Mouse (Mus musculus): ENCODE measurements at regions not wholly inside any gene's neighbourhood (a gene's known extent, or its start where the extent isn't known, plus 50 kb on each side); places are given as distances from the start of the nearest gene placed in this dataset.
A peak's percentile ranks its signal among the peaks of the same experiment; 100 is the strongest.

- ATAC-seq (ENCODE audit: low FRiP score): no peak
- peak; percentile 79 for DNase-seq (ENCODE audit: low spot score)
- 21% methylated on average over 8 of the region's 8 CpGs for WGBS
- H3K4me3 ChIP-seq (ENCODE audit: low read depth, low read length): no peak overlapping the region
- H3K4me2 ChIP-seq (replicated peaks; ENCODE audit: low read depth, low read length): no peak overlapping the region
- H3K9ac ChIP-seq (ENCODE audit: low read depth, low read length): no peak overlapping the region
- H3K36me3 ChIP-seq (ENCODE audit: control insufficient read depth, insufficient read depth, low read length): no peaks in the 10 kb centered on the region
- no peaks in the 10 kb centered on the region for H3K27me3 ChIP-seq (ENCODE audit: control insufficient read depth, insufficient read depth, low read length)
- no peak overlapping the region for H3K27ac ChIP-seq (ENCODE audit: low read depth, low read length)
- no peaks in the 10 kb centered on the region for H3K4me1 ChIP-seq (replicated peaks; ENCODE audit: control insufficient read depth, insufficient read depth, low read length)
- H3K9me3 ChIP-seq (ENCODE audit: control insufficient read depth, low read length): no peaks in the 10 kb centered on the region
Observed at GRCm38 (mm10) chr1:184266051-184266450, 231.9 kb upstream of the 1700056E22Rik start.

- Histone ChIP-seq H3K27ac (ENCODE audit: low read depth, low read length) (no peak overlapping the region), H3K4me2 (replicated peaks; ENCODE audit: low read depth, low read length) (no peak overlapping the region), H3K36me3 (ENCODE audit: control insufficient read depth, insufficient read depth, low read length) (no peaks in the 10 kb centered on the region), H3K27me3 (ENCODE audit: control insufficient read depth, insufficient read depth, low read length) (no peaks in the 10 kb centered on the region), H3K4me1 (replicated peaks; ENCODE audit: control insufficient read depth, insufficient read depth, low read length) (no peaks in the 10 kb centered on the region), H3K9ac (ENCODE audit: low read depth, low read length) (no peak overlapping the region), H3K4me3 (ENCODE audit: low read depth, low read length) (no peak overlapping the region), H3K9me3 (ENCODE audit: control insufficient read depth, low read length) (no peaks in the 10 kb centered on the region)
- WGBS: 56% methylated on average over 2 of the region's 2 CpGs
- no peak for DNase-seq (ENCODE audit: low spot score)
- ATAC-seq (ENCODE audit: low FRiP score): no peak
Observed at GRCm38 (mm10) chr1:184262975-184263374, 228.9 kb upstream of the 1700056E22Rik start.

GRCm38 (mm10) chr1:184261385-184261727 lies 227.3 kb upstream of the 1700056E22Rik start:
- H3K4me2 ChIP-seq (replicated peaks; ENCODE audit: low read depth, low read length): no peak overlapping the region
- H3K9ac ChIP-seq (ENCODE audit: low read depth, low read length): no peak overlapping the region
- no peaks in the 10 kb centered on the region for H3K27me3 ChIP-seq (ENCODE audit: control insufficient read depth, insufficient read depth, low read length)
- H3K36me3 ChIP-seq (ENCODE audit: control insufficient read depth, insufficient read depth, low read length): no peaks in the 10 kb centered on the region
- no peak overlapping the region for H3K4me3 ChIP-seq (ENCODE audit: low read depth, low read length)
- 88% methylated on average over 6 of the region's 6 CpGs for WGBS
- H3K27ac ChIP-seq (ENCODE audit: low read depth, low read length): no peak overlapping the region
- no peak for DNase-seq (ENCODE audit: low spot score)
- ATAC-seq (ENCODE audit: low FRiP score): no peak
- no peaks in the 10 kb centered on the region for H3K9me3 ChIP-seq (ENCODE audit: control insufficient read depth, low read length)
- H3K4me1 ChIP-seq (replicated peaks; ENCODE audit: control insufficient read depth, insufficient read depth, low read length): no peaks in the 10 kb centered on the region

DNA sequence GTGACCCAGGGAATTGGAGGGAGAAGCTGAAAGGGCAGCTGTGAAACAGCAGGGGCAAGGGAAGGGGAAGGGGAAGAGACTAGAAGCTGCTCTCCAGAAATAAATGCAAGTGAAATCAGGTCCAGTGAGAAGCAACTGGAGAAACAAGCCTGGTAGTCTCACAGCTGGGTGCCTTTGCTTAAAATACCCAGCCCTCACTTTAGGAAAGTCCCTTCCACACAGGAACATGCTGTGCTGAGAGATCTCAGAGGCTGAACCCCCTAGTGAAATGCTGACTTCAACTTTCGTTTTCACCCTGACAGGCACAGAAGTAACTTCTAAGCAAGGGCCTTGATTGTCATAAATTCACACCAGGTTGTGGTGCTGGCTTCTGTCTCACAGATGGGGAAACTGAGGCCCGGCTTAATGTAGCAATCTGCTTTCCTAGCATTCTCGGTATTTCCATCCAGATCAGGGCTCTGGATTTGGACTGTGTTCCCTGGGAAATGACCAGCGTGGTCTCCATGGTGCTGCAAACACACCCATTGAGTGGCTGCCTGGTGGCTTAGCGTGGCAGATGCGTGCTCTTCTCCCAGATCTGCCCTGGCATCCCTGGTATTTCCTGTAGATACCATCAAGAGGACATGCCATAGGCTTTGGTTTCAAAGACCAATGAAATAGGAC lies 226.8 kb upstream of the 1700056E22Rik start:
- Histone ChIP-seq H3K4me2 (replicated peaks; ENCODE audit: low read depth, low read length) (no peak overlapping the region), H3K36me3 (ENCODE audit: control insufficient read depth, insufficient read depth, low read length) (no peaks in the 10 kb centered on the region), H3K9me3 (ENCODE audit: control insufficient read depth, low read length) (no peaks in the 10 kb centered on the region), H3K9ac (ENCODE audit: low read depth, low read length) (no peak overlapping the region), H3K4me1 (replicated peaks; ENCODE audit: control insufficient read depth, insufficient read depth, low read length) (no peaks in the 10 kb centered on the region), H3K4me3 (ENCODE audit: low read depth, low read length) (no peak overlapping the region), H3K27me3 (ENCODE audit: control insufficient read depth, insufficient read depth, low read length) (no peaks in the 10 kb centered on the region), H3K27ac (ENCODE audit: low read depth, low read length) (no peak overlapping the region)
- ATAC-seq (ENCODE audit: low FRiP score) (no peak), DNase-seq (ENCODE audit: low spot score) (no peak)
- WGBS: 80% methylated on average over 6 of the region's 6 CpGs

- Histone ChIP-seq H3K9me3 (ENCODE audit: control insufficient read depth, low read length) (no peaks in the 10 kb centered on the region), H3K4me2 (replicated peaks; ENCODE audit: low read depth, low read length) (no peak overlapping the region), H3K36me3 (ENCODE audit: control insufficient read depth, insufficient read depth, low read length) (no peaks in the 10 kb centered on the region), H3K27me3 (ENCODE audit: control insufficient read depth, insufficient read depth, low read length) (no peaks in the 10 kb centered on the region), H3K4me1 (replicated peaks; ENCODE audit: control insufficient read depth, insufficient read depth, low read length) (no peaks in the 10 kb centered on the region), H3K9ac (ENCODE audit: low read depth, low read length) (no peak overlapping the region), H3K27ac (ENCODE audit: low read depth, low read length) (no peak overlapping the region), H3K4me3 (ENCODE audit: low read depth, low read length) (no peak overlapping the region)
- ATAC-seq (ENCODE audit: low FRiP score): no peak
- DNase-seq (ENCODE audit: low spot score): no peak
- 91% methylated on average over 9 of the region's 9 CpGs for WGBS
Observed at GRCm38 (mm10) chr1:184259853-184260252, 225.8 kb upstream of the 1700056E22Rik start.

- WGBS: 91% methylated on average over 6 of the region's 6 CpGs
- DNase-seq (ENCODE audit: low spot score): no peak
Observed at GRCm38 (mm10) chr1:184257356-184257755, 223.3 kb upstream of the 1700056E22Rik start.

DNA sequence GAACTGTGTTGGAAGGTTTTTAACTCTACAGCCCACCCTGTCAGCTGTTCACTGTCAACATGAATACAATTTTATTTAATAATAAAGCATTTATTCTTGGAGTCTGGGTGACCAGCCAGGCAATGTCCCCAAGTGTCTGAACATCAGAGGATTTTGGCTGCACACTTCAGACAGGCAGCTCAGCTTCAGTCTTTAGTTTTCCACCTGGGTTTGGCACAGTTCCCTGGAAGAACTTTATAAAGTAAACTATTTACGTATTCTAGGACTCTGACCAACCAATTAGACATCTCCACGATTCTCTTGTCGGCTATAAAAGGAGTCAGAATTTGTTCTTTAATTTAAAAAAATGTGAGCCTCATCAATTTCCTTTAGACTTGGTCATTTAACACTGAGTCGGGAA lies 220.8 kb upstream of the 1700056E22Rik start:
- Histone ChIP-seq H3K4me2 (replicated peaks; ENCODE audit: low read depth, low read length) (no peak overlapping the region), H3K36me3 (ENCODE audit: control insufficient read depth, insufficient read depth, low read length) (no peaks in the 10 kb centered on the region), H3K27me3 (ENCODE audit: control insufficient read depth, insufficient read depth, low read length) (no peaks in the 10 kb centered on the region), H3K9ac (ENCODE audit: low read depth, low read length) (no peak overlapping the region), H3K4me3 (ENCODE audit: low read depth, low read length) (no peak overlapping the region), H3K27ac (ENCODE audit: low read depth, low read length) (no peak overlapping the region), H3K9me3 (ENCODE audit: control insufficient read depth, low read length) (no peaks in the 10 kb centered on the region), H3K4me1 (replicated peaks; ENCODE audit: control insufficient read depth, insufficient read depth, low read length) (no peaks in the 10 kb centered on the region)
- DNase-seq (ENCODE audit: low spot score): no peak
- WGBS: 84% methylated on average over 4 of the region's 4 CpGs
- no peak for ATAC-seq (ENCODE audit: low FRiP score)

More at GRCm38 (mm10) chr1:184257356-184257755, 223.3 kb upstream of the 1700056E22Rik start:
- no peak overlapping the region for H3K4me3 ChIP-seq (ENCODE audit: low read depth, low read length)
- H3K9ac ChIP-seq (ENCODE audit: low read depth, low read length): no peak overlapping the region
- no peaks in the 10 kb centered on the region for H3K4me1 ChIP-seq (replicated peaks; ENCODE audit: control insufficient read depth, insufficient read depth, low read length)
- ATAC-seq (ENCODE audit: low FRiP score): no peak
- H3K36me3 ChIP-seq (ENCODE audit: control insufficient read depth, insufficient read depth, low read length): no peaks in the 10 kb centered on the region
- H3K4me2 ChIP-seq (replicated peaks; ENCODE audit: low read depth, low read length): no peak overlapping the region
- no peaks in the 10 kb centered on the region for H3K9me3 ChIP-seq (ENCODE audit: control insufficient read depth, low read length)
- no peak overlapping the region for H3K27ac ChIP-seq (ENCODE audit: low read depth, low read length)
- H3K27me3 ChIP-seq (ENCODE audit: control insufficient read depth, insufficient read depth, low read length): no peaks in the 10 kb centered on the region

GRCm38 (mm10) chr1:184244730-184245488 lies 210.8 kb upstream of the 1700056E22Rik start:
- ATAC-seq (ENCODE audit: low FRiP score) (no peak), DNase-seq (ENCODE audit: low spot score) (no peak)
- no peaks in the 10 kb centered on the region for H3K9me3 ChIP-seq (ENCODE audit: control insufficient read depth, low read length)
- H3K4me1 ChIP-seq (replicated peaks; ENCODE audit: control insufficient read depth, insufficient read depth, low read length): no peaks in the 10 kb centered on the region
- no peak overlapping the region for H3K4me3 ChIP-seq (ENCODE audit: low read depth, low read length)
- no peak overlapping the region for H3K4me2 ChIP-seq (replicated peaks; ENCODE audit: low read depth, low read length)
- no peaks in the 10 kb centered on the region for H3K36me3 ChIP-seq (ENCODE audit: control insufficient read depth, insufficient read depth, low read length)
- WGBS: 83% methylated on average over 23 of the region's 23 CpGs
- H3K9ac ChIP-seq (ENCODE audit: low read depth, low read length): no peak overlapping the region
- H3K27me3 ChIP-seq (ENCODE audit: control insufficient read depth, insufficient read depth, low read length): no peaks in the 10 kb centered on the region
- no peak overlapping the region for H3K27ac ChIP-seq (ENCODE audit: low read depth, low read length)

DNA sequence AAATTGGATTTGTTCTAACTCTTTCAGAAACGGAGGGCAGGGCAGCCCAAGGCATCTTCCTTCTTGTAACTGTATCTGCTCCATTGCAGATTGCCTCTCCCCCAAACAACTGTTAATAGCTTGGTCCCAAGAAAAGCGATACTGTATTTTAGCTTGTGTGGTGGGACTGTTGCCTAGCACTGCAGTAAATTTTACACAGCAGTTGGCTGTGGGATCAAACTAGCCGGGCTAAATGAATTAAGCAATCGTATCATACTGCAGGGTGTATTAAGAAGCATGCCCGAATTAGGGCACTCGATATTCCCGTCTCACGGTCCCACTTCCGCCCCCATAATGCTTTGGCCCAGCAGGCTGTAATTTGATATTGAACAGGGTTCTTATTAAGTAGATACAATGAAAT lies 210.2 kb upstream of the 1700056E22Rik start:
- ATAC-seq (ENCODE audit: low FRiP score) (no peak), DNase-seq (ENCODE audit: low spot score) (no peak)
- Histone ChIP-seq H3K27me3 (ENCODE audit: control insufficient read depth, insufficient read depth, low read length) (no peaks in the 10 kb centered on the region), H3K4me1 (replicated peaks; ENCODE audit: control insufficient read depth, insufficient read depth, low read length) (no peaks in the 10 kb centered on the region), H3K4me2 (replicated peaks; ENCODE audit: low read depth, low read length) (no peak overlapping the region), H3K9me3 (ENCODE audit: control insufficient read depth, low read length) (no peaks in the 10 kb centered on the region), H3K36me3 (ENCODE audit: control insufficient read depth, insufficient read depth, low read length) (no peaks in the 10 kb centered on the region), H3K9ac (ENCODE audit: low read depth, low read length) (no peak overlapping the region), H3K27ac (ENCODE audit: low read depth, low read length) (no peak overlapping the region), H3K4me3 (ENCODE audit: low read depth, low read length) (no peak overlapping the region)
- 79% methylated on average over 9 of the region's 9 CpGs for WGBS

Measured in hindbrain, embryonic 11.5 days (tissue).